In genomic region chr2:152827321-152828010, GRCm38 (mm10) we compare ENCODE assay signal across 8 mouse cellular contexts. TPM values are rescaled to one million over a fixed set of nuclear protein-coding genes. Genes with fewer than 3 reads are reported as not detected.
A peak's percentile ranks its signal among the peaks of the same experiment; 100 is the strongest.
DNase-seq lines count a peak whose midpoint lies in the region; ATAC-seq and TF ChIP-seq lines count a peak whose summit lies in the region.

No protein-coding gene starts in this region.

- no peak overlapping the region for H3K27ac ChIP-seq in neural tube, embryonic 11.5 days (ENCODE audit: low read depth, low read length)
- H3K27ac ChIP-seq in embryonic facial prominence, embryonic 13.5 days: no peak overlapping the region
- peak overlapping the region; percentile 99 for H3K27ac ChIP-seq in kidney, postnatal 0 days
- no peak overlapping the region for H3K27ac ChIP-seq in midbrain, embryonic 15.5 days

- no peak overlapping the region for H3K9ac ChIP-seq in neural tube, embryonic 11.5 days (ENCODE audit: low read length)
- peak overlapping the region; percentile 91 for H3K9ac ChIP-seq in embryonic facial prominence, embryonic 13.5 days
- H3K9ac ChIP-seq in kidney, postnatal 0 days (ENCODE audit: low read depth, low read length): peak overlapping the region; percentile 91; the same call in 1 of the 2 replicates
- H3K9ac ChIP-seq in midbrain, embryonic 15.5 days: 0 out of 2 replicates have a peak overlapping the region, but pooled peaks have one; percentile 4

- no peak for DNase-seq in neural tube, embryonic 11.5 days (ENCODE audit: low spot score)
- DNase-seq in neural tube, embryonic 10.5 days (ENCODE audit: extremely low spot score, low spot score): no peak
- DNase-seq in kidney, postnatal 0 days (ENCODE audit: low spot score): no peak
- DNase-seq in spleen, postnatal 10 days (ENCODE audit: low spot score in 2 of 2): no peak
- no peak for DNase-seq in adrenal gland, postnatal 4 days (ENCODE audit: low spot score in 2 of 2)
- no peak for DNase-seq in urinary bladder, postnatal 10 days (ENCODE audit: low spot score)

- no peak for TF ChIP-seq CTCF in kidney, postnatal 0 days (IDR thresholded peaks at IDR 0.05; ENCODE audit: low read depth)

- no peak for ATAC-seq in neural tube, embryonic 11.5 days (ENCODE audit: insufficient read depth, low FRiP score, low TSS enrichment)
- ATAC-seq in embryonic facial prominence, embryonic 13.5 days (ENCODE audit: insufficient number of reproducible peaks, insufficient read depth, low FRiP score, low TSS enrichment, low read depth): no peak
- no peak for ATAC-seq in kidney, postnatal 0 days (replicated peaks; ENCODE audit: low FRiP score, low read depth)
- no peak for ATAC-seq in midbrain, embryonic 15.5 days (replicated peaks)

- H3K4me1 ChIP-seq in neural tube, embryonic 11.5 days (ENCODE audit: control insufficient read depth, insufficient read depth, low read length): peaks cover 21% of the 10 kb centered on the region
- peaks cover 57% of the 10 kb centered on the region for H3K4me1 ChIP-seq in embryonic facial prominence, embryonic 13.5 days
- peaks cover 34% of the 10 kb centered on the region for H3K4me1 ChIP-seq in kidney, postnatal 0 days (replicated peaks; ENCODE audit: insufficient read depth, low read length)
- peaks cover 65% of the 10 kb centered on the region for H3K4me1 ChIP-seq in midbrain, embryonic 15.5 days

- no peaks in the 10 kb centered on the region for H3K9me3 ChIP-seq in neural tube, embryonic 11.5 days (ENCODE audit: control insufficient read depth, low read length)
- no peaks in the 10 kb centered on the region for H3K9me3 ChIP-seq in embryonic facial prominence, embryonic 13.5 days
- no peaks in the 10 kb centered on the region for H3K9me3 ChIP-seq in kidney, postnatal 0 days (replicated peaks; ENCODE audit: low read length)
- no peaks in the 10 kb centered on the region for H3K9me3 ChIP-seq in midbrain, embryonic 15.5 days

- H3K4me3 ChIP-seq in neural tube, embryonic 11.5 days (ENCODE audit: low read depth, low read length): no peak overlapping the region
- H3K4me3 ChIP-seq in embryonic facial prominence, embryonic 13.5 days: peak overlapping the region; percentile 73
- H3K4me3 ChIP-seq in kidney, postnatal 0 days (replicated peaks; ENCODE audit: low read depth, low read length): peak overlapping the region; percentile 57
- peak overlapping the region; percentile 84 for H3K4me3 ChIP-seq in midbrain, embryonic 15.5 days

- 79% methylated on average over 8 of the region's 8 CpGs for WGBS in neural tube, embryonic 11.5 days
- 73% methylated on average over 8 of the region's 8 CpGs for WGBS in embryonic facial prominence, embryonic 13.5 days
- 57% methylated on average over 8 of the region's 8 CpGs for WGBS in kidney, postnatal 0 days
- WGBS in midbrain, embryonic 15.5 days: 85% methylated on average over 8 of the region's 8 CpGs

- peak overlapping the region; percentile 67 for H3K4me2 ChIP-seq in neural tube, embryonic 11.5 days (ENCODE audit: low read depth)
- H3K4me2 ChIP-seq in embryonic facial prominence, embryonic 13.5 days: peak overlapping the region; percentile 82
- peak overlapping the region; percentile 75 for H3K4me2 ChIP-seq in kidney, postnatal 0 days (ENCODE audit: low read length)
- H3K4me2 ChIP-seq in midbrain, embryonic 15.5 days: peak overlapping the region; percentile 71

- no peaks in the 10 kb centered on the region for H3K27me3 ChIP-seq in neural tube, embryonic 11.5 days (ENCODE audit: control insufficient read depth, insufficient read depth, low read length)
- H3K27me3 ChIP-seq in embryonic facial prominence, embryonic 13.5 days: no peaks in the 10 kb centered on the region
- no peaks in the 10 kb centered on the region for H3K27me3 ChIP-seq in kidney, postnatal 0 days (ENCODE audit: insufficient read depth, low read length)
- H3K27me3 ChIP-seq in midbrain, embryonic 15.5 days (replicated peaks): no peaks in the 10 kb centered on the region

- H3K36me3 ChIP-seq in neural tube, embryonic 11.5 days (ENCODE audit: control insufficient read depth, insufficient read depth, low read length): no peaks in the 10 kb centered on the region
- peaks cover 15% of the 10 kb centered on the region for H3K36me3 ChIP-seq in embryonic facial prominence, embryonic 13.5 days
- H3K36me3 ChIP-seq in kidney, postnatal 0 days (ENCODE audit: insufficient read depth, low read length): no peaks in the 10 kb centered on the region; the same call in 1 of the 2 replicates
- no peaks in the 10 kb centered on the region for H3K36me3 ChIP-seq in midbrain, embryonic 15.5 days (replicated peaks)

RNA-seq across cellular contexts. Expression of gene Bcl2l1, which starts 4.1 kb away (rescaled TPM):
- polyA plus RNA-seq in neural tube, embryonic 11.5 days (2014; fragmentation: Nextera tagmentation; extraction: Ambion mirVana): 125 and 132 TPM in 2 replicates
- polyA plus RNA-seq in embryonic facial prominence, embryonic 13.5 days (2015; fragmentation: Nextera tagmentation; extraction: Ambion mirVana): 100 and 102 TPM in 2 replicates
- 95.6 and 98.7 TPM in 2 replicates for polyA plus RNA-seq in kidney, postnatal 0 days (2015; fragmentation: Nextera tagmentation; extraction: Ambion mirVana)
- polyA plus RNA-seq in midbrain, embryonic 15.5 days (2015; fragmentation: Nextera tagmentation; extraction: Ambion mirVana): 195 and 197 TPM in 2 replicates
- 10 to 100 TPM; 63.5 to 64.6 TPM for total RNA-seq in adrenal gland, postnatal 4 days (2021)

RNA-seq across cellular contexts. Expression of gene Tpx2, which starts 20.3 kb away (rescaled TPM):
- 141 and 147 TPM in 2 replicates for polyA plus RNA-seq in neural tube, embryonic 11.5 days (2014; fragmentation: Nextera tagmentation; extraction: Ambion mirVana)
- polyA plus RNA-seq in embryonic facial prominence, embryonic 13.5 days (2015; fragmentation: Nextera tagmentation; extraction: Ambion mirVana): 86.4 and 86.6 TPM in 2 replicates
- 37.3 and 41.4 TPM in 2 replicates for polyA plus RNA-seq in kidney, postnatal 0 days (2015; fragmentation: Nextera tagmentation; extraction: Ambion mirVana)
- 12.9 and 14.6 TPM in 2 replicates for polyA plus RNA-seq in midbrain, embryonic 15.5 days (2015; fragmentation: Nextera tagmentation; extraction: Ambion mirVana)
- 10 to 100 TPM; 31.7 to 39.7 TPM for total RNA-seq in adrenal gland, postnatal 4 days (2021)
